Mouse (Mus musculus) stomach, postnatal 0 days (tissue): Measurements from ENCODE around the gene Cdkl5.

ENCODE experiments used
- CTCF ChIP-seq: IDR thresholded peaks from 2 replicates; pipeline ENCODE4 v1.5.1; 2016; ENCODE audit warnings: antibody characterized with exemption, low read depth, mild to moderate bottlenecking, moderate library complexity
- EP300 ChIP-seq: optimal IDR thresholded peaks from 2 replicates; pipeline ENCODE3; 2016; ENCODE audit warnings: antibody characterized with exemption

- TF ChIP-seq CTCF (no peak), EP300 (no peak)
Observed at GRCm38 (mm10) chrX:160748653-160749052, 245.9 kb downstream of the Cdkl5 start.
